Mouse (Mus musculus) intestine, embryonic 16.5 days (tissue): ENCODE data around the gene Snx29. TPM values are rescaled to one million over a fixed set of nuclear protein-coding genes. Genes with fewer than 3 reads are reported as not detected.

Source experiments
- ATAC-seq: fragments of 200-750 bp; cut with Nextera tagmentation; 2 replicates; pipeline ENCODE4 v1.8.0; 2017; ENCODE audit warnings: moderate TSS enrichment, moderate library complexity
- H3K27ac ChIP-seq: fragments of 300-500 bp; sonication (generic); 2 replicates; pipeline ENCODE4 v1.5.1; 2014; ENCODE audit warnings: mild to moderate bottlenecking, low read length
- H3K27me3 ChIP-seq: fragments of 300-500 bp; sonication (generic); replicated peaks from 2 replicates; pipeline ENCODE4 v1.6.1; 2014; ENCODE audit warnings: low read length, control low read depth, mixed read lengths; ENCODE audit not compliant: control insufficient read depth, insufficient read depth
- H3K36me3 ChIP-seq: fragments of 300-500 bp; sonication (generic); 2 replicates; pipeline ENCODE4 v1.6.1; 2014; ENCODE audit warnings: low read length, control low read depth; ENCODE audit not compliant: control insufficient read depth, insufficient read depth
- H3K4me1 ChIP-seq: fragments of 300-500 bp; sonication (generic); 2 replicates; pipeline ENCODE4 v1.6.1; 2014; ENCODE audit warnings: low read length, control low read depth, mixed read lengths; ENCODE audit not compliant: control insufficient read depth, insufficient read depth
- H3K4me2 ChIP-seq: fragments of 300-500 bp; sonication (generic); 2 replicates; pipeline ENCODE4 v1.6.1; 2014; ENCODE audit warnings: low read depth, low read length, control low read depth
- H3K4me3 ChIP-seq: fragments of 300-500 bp; sonication (generic); 2 replicates; pipeline ENCODE4 v1.5.1; 2014; ENCODE audit warnings: mild to moderate bottlenecking, low read length
- H3K9ac ChIP-seq: fragments of 300-500 bp; sonication (generic); 2 replicates; pipeline ENCODE4 v1.6.1; 2014; ENCODE audit warnings: low read depth, low read length
- H3K9me3 ChIP-seq: fragments of 300-500 bp; sonication (generic); 2 replicates; pipeline ENCODE4 v1.6.1; 2016; ENCODE audit warnings: low read length, control low read depth; ENCODE audit not compliant: control insufficient read depth
- WGBS: fragments of 180-500 bp; shearing (Covaris S2); extraction: QIAGEN DNeasy Blood & Tissue Kit; methylation state at CpG from one replicate; pipeline ENCODE4 v1.1.7; 2014; 5-methylcytosine and 5-hydroxymethylcytosine counted together
- polyA plus RNA-seq: library from polyadenylated mRNA; unstranded; fragments of >200 nt; fragmentation: Nextera tagmentation; extraction: Ambion mirVana; gene quantifications from 2 replicates; pipeline ENCODE4 v1.2.1, GENCODE M21; 2015

Snx29 gene
- polyA plus RNA-seq, 1 experiment from 2014 or later = 6.3 TPM

DNA sequence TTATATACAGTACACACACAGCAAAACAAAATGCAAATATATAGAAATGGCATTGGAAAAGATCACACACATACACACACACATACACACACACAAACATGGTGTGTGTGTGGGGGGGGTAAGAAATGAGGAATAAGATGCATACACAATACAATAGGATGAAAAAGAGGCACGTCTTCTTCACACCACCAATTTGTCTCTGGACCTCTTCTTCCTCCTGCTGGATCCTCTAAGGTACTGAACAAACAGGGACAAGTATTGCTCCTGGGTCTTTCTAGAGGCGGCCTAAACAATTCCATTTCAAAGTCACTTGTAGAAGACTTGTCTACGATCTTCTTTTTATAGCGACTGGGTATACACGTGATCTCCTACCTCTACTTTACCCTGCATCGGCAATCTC lies 194.7 kb downstream of the Snx29 start:
- Histone ChIP-seq H3K9ac (no peak overlapping the region), H3K4me2 (no peak overlapping the region), H3K4me1 (no peaks in the 10 kb centered on the region), H3K4me3 (no peak overlapping the region), H3K9me3 (no peaks in the 10 kb centered on the region), H3K27ac (no peak overlapping the region), H3K36me3 (no peaks in the 10 kb centered on the region), H3K27me3 (no peaks in the 10 kb centered on the region)
- WGBS = 94% methylated on average over 6 of the region's 6 CpGs
- no peak for ATAC-seq

DNA sequence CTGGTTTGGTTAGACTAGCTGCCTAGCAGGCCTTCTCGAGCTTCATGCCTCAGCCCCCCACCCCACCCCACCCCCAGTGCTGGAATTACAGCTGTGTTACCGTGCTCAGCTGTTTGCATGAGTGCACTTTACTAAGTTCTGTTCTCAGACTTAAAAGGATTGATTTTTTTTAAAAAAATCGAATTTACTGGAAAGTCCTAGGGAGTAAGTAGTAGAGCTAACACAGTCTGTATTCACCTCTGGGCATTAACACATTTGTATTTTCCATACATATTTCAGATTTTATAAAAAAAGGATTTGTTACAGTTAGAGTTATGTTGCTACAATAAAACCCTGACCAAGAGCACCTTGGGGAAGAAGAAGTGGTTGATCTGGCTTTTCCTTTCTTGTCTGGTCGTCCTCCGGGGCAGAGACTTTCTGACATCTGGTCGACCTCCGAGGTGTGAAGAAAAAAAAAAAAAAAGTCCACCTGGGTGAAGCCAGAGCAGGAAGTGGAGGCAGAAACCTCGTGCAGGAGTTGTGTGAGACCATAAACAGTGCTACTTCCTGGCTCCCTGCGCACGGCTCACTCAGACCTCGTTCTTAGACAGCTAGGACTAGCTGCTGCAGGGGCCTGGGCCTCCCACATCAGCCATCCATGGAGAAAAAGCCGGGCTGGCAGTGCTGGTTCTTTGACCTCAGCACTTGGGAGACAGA lies 196.2 kb downstream of the Snx29 start:
- H3K4me2 ChIP-seq = no peak overlapping the region
- no peak for ATAC-seq
- no peaks in the 10 kb centered on the region for H3K27me3 ChIP-seq
- H3K9me3 ChIP-seq = no peaks in the 10 kb centered on the region
- H3K4me1 ChIP-seq = no peaks in the 10 kb centered on the region
- no peak overlapping the region for H3K9ac ChIP-seq
- H3K36me3 ChIP-seq = no peaks in the 10 kb centered on the region
- H3K27ac ChIP-seq = no peak overlapping the region
- WGBS = 70% methylated on average over 12 of the region's 12 CpGs
- no peak overlapping the region for H3K4me3 ChIP-seq

DNA sequence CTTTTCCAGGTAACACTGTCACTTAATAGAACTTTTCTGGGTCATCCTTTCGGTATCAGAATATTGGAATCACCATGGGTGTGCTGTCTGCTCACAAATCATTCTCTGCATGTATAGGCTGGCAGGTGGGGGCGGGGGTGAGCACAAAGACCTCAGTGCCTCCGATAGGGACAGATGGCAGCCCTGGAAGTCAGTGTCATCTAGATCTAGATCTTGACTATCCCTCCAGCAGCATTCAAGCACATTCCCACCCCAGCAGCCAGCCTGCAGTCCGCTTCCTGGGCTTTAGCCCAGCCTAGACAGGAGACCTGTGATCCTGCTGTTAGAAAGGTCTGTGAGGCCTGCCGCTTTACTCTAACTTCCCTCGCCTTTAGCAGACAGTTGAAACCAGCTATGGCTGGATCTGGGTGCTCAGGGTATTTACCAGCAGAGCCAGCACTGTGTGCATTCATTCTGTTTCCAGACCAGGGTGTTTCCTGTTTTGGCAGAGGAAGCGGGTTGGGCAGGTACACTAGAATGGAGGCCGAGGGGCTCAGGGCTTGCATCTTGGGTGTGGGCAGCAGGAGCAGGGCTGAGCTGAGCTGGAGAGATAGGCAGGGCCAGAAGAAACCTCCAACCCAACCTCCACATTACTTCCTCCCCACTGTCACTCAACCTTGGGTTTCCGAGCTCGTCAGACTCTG lies 203.5 kb downstream of the Snx29 start:
- no peak overlapping the region for H3K4me2 ChIP-seq
- ATAC-seq = peak; percentile 22; the same call in 1 of the 2 replicates
- peak overlapping the region; percentile 4; the same call in 1 of the 2 replicates for H3K27ac ChIP-seq
- no peaks in the 10 kb centered on the region for H3K27me3 ChIP-seq
- no peak overlapping the region for H3K9ac ChIP-seq
- peaks cover 5% of the 10 kb centered on the region; the same call in 1 of the 2 replicates for H3K4me1 ChIP-seq
- no peaks in the 10 kb centered on the region for H3K9me3 ChIP-seq
- no peak overlapping the region for H3K4me3 ChIP-seq
- H3K36me3 ChIP-seq = no peaks in the 10 kb centered on the region
- 72% methylated on average over 10 of the region's 10 CpGs for WGBS

DNA sequence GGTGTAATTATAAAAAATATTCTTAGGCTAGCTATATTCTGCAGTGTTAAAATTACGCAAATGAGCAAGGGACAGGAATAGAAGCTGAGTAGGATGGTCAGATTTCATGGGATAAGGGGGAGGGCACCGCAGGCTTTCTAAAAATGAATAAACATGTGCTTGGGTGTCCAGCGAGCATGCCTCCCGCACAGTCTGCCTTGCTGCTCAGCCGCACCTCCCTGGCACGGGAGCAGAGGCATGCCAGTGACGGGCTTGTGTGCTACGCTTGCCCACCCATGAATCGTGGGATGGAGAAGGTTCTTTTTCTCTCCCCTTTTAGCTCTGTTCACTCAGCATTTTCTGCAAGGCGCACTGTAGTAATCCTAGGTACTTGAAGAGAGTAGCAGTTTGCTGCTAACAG lies 204.3 kb downstream of the Snx29 start:
- no peaks in the 10 kb centered on the region for H3K36me3 ChIP-seq
- H3K9ac ChIP-seq = no peak overlapping the region
- no peak overlapping the region for H3K4me2 ChIP-seq
- H3K27me3 ChIP-seq = no peaks in the 10 kb centered on the region
- no peak overlapping the region for H3K4me3 ChIP-seq
- WGBS = 76% methylated on average over 10 of the region's 10 CpGs
- peaks cover 5% of the 10 kb centered on the region; the same call in 1 of the 2 replicates for H3K4me1 ChIP-seq
- H3K27ac ChIP-seq = no peak overlapping the region
- no peaks in the 10 kb centered on the region for H3K9me3 ChIP-seq
- no peak for ATAC-seq

DNA sequence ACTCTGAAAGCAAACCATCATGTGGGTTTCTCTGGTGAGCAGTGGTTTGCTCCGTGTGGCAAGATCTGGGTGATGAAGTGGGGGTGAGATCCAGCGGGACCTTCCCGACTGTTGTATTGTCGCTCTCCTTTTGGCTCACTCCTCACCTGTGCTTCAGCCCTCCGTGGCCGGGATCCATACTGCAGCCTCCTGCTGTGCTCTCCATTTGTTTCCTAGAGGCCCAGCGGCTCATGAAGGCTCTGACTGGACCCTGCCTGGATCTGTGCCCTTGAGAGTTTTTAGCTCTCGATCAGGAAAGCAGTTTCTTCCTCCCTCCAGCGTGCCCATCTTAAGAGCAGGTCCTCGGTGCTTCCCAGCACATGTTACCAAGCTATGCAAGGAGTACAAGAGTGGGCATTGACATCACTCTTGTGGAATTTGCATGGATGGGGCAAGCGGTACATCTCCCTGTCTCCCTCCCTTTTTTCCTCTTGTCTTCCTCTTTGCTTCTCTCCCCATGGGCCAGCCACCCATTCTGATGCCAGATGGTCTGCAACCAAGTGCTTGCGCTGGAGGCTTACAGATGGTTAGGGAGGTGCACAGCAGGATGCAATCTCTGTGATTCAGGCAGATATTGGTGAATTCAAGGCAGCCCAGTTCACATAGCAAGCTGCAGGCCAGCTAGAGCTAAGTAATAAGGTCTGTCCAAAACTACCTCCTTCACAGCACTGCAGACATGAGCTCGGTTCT lies 207.9 kb downstream of the Snx29 start:
- Histone ChIP-seq H3K4me3 (no peak overlapping the region), H3K4me2 (no peak overlapping the region), H3K27me3 (no peaks in the 10 kb centered on the region), H3K9ac (no peak overlapping the region), H3K27ac (no peak overlapping the region), H3K36me3 (no peaks in the 10 kb centered on the region), H3K9me3 (no peaks in the 10 kb centered on the region), H3K4me1 (peaks cover 5% of the 10 kb centered on the region; the same call in 1 of the 2 replicates)
- ATAC-seq = no peak
- WGBS = 57% methylated on average over 13 of the region's 13 CpGs

DNA sequence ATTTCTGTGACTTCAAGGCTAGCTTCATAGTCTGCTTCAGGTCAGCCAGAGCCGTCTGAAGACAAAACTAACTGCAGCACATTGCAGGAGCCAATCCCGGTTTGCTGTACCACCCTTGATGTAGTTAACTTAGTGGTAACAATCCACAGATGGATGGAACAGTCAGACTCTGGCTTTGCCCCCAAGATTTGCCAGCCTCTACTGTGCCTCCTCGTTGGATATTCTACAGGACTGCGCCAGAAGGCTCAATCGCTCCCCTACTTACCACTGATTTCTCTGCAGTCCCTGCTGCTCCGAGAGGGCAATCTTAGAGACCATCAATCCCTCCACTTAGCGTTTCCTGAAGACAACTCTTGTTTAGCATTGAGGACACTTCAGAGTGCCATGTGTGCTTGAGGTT lies 208.7 kb downstream of the Snx29 start:
- Histone ChIP-seq H3K9ac (no peak overlapping the region), H3K4me1 (peaks cover under 1% of the 10 kb centered on the region; the same call in 1 of the 2 replicates), H3K4me2 (no peak overlapping the region), H3K27ac (no peak overlapping the region), H3K4me3 (no peak overlapping the region), H3K9me3 (no peaks in the 10 kb centered on the region), H3K27me3 (no peaks in the 10 kb centered on the region), H3K36me3 (no peaks in the 10 kb centered on the region)
- WGBS = 83% methylated on average over 7 of the region's 7 CpGs
- no peak for ATAC-seq

DNA sequence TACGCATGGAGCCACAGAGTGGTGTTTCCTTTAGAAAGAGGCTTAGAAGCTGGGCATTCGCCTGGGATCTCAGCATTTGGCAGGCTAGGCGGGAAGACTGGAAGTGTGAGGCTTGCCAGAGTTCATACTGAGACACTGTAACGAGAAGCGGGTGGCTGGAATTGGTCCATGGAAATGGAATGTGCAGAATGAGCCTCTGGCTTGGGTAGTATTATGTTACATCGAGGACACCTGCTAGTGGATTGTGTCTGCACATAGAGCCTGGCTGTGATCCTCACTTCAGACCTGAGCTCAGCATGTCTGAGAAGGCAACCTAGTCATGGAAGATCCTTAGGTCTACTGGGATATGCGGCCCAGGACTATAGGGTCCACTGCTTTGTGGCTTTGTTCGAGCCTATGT lies 209.9 kb downstream of the Snx29 start:
- ATAC-seq = peak; percentile 52; the same call in 1 of the 2 replicates
- H3K9ac ChIP-seq = no peak overlapping the region
- WGBS = 57% methylated on average over 8 of the region's 8 CpGs
- no peaks in the 10 kb centered on the region for H3K36me3 ChIP-seq
- H3K27ac ChIP-seq = no peak overlapping the region
- no peak overlapping the region for H3K4me3 ChIP-seq
- H3K9me3 ChIP-seq = no peaks in the 10 kb centered on the region
- no peaks in the 10 kb centered on the region for H3K4me1 ChIP-seq
- no peaks in the 10 kb centered on the region for H3K27me3 ChIP-seq
- H3K4me2 ChIP-seq = no peak overlapping the region

DNA sequence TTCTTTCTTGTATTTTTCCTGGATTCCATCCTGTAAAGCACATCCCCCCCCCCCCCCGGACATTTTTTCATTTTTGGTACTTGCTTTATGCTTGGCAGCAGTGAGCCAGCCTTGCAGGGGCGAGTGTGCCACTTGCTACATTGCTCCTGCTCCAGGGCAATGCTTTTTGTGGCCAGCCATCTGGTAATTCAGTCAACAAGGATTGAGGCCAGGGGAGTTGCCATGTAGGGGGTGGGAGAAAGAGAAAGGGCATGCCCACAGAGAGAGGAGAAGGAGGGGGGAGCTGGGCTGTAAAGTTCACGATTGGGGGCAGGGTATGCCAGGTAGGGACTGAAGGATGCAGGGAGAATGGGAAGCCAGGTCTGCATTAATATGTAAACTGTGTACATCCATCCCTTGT lies 210.7 kb downstream of the Snx29 start:
- H3K27me3 ChIP-seq = no peaks in the 10 kb centered on the region
- WGBS = 70% methylated on average over 3 of the region's 3 CpGs
- no peak overlapping the region for H3K27ac ChIP-seq
- H3K9ac ChIP-seq = no peak overlapping the region
- no peaks in the 10 kb centered on the region for H3K4me1 ChIP-seq
- ATAC-seq = no peak
- no peak overlapping the region for H3K4me2 ChIP-seq
- no peaks in the 10 kb centered on the region for H3K9me3 ChIP-seq
- H3K36me3 ChIP-seq = no peaks in the 10 kb centered on the region
- no peak overlapping the region for H3K4me3 ChIP-seq

DNA sequence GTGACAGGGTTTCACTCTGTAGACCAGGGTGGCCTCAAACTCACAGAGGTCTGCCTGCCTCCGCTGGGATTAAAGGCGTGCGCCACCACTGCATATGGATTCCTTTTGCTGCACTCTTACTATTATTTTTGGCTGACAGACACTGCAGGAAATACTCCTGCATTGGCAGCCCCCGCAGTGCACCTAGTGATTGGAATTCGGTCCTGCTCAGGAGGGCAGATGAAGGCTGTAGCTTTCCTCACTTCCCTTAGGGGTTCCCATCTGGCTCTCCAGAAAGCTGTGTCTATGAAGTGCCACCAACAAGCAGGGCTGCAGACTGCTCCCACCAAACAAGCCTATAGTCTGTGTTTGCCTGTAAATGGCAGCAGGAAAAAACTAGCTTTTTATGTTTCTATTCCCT lies 215.0 kb downstream of the Snx29 start:
- no peak overlapping the region for H3K4me2 ChIP-seq
- no peak overlapping the region for H3K4me3 ChIP-seq
- no peak for ATAC-seq
- H3K9me3 ChIP-seq = no peaks in the 10 kb centered on the region
- H3K27ac ChIP-seq = no peak overlapping the region
- no peak overlapping the region for H3K9ac ChIP-seq
- no peaks in the 10 kb centered on the region for H3K36me3 ChIP-seq
- no peaks in the 10 kb centered on the region for H3K27me3 ChIP-seq
- 68% methylated on average over 5 of the region's 5 CpGs for WGBS
- H3K4me1 ChIP-seq = no peaks in the 10 kb centered on the region
